Mouse (Mus musculus): ENCODE measurements around the gene Il10.
A peak's percentile ranks its signal among the peaks of the same experiment; 100 is the strongest.
"Not testable (repeated sequence)": the region's sequence is repeated elsewhere in the genome, so short reads cannot be mapped to it uniquely, and the experiment has no call there.

Gene Il10

DNA sequence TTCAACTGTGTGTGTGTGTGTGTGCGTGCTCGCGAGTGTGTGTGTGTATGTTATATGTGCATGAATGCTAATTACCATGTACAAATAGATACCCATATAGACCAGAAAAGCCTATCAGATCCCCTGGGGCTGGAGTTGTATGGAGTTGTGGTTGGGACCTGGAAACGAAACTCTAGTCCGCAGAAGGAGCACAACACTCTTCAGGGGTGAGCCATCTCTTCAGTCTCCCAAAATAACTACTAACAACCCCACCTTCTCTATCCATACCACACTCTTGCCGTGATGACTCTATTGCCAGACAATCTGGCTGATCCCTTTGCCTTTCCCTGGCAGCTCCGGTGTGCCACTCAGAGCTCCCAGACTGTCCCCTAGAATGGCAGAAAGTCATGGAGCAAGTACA, 3.8 kb upstream of the Il10 start:
- DNase-seq (ENCODE audit: extremely low spot score, low read depth, low spot score), result no peak

DNA sequence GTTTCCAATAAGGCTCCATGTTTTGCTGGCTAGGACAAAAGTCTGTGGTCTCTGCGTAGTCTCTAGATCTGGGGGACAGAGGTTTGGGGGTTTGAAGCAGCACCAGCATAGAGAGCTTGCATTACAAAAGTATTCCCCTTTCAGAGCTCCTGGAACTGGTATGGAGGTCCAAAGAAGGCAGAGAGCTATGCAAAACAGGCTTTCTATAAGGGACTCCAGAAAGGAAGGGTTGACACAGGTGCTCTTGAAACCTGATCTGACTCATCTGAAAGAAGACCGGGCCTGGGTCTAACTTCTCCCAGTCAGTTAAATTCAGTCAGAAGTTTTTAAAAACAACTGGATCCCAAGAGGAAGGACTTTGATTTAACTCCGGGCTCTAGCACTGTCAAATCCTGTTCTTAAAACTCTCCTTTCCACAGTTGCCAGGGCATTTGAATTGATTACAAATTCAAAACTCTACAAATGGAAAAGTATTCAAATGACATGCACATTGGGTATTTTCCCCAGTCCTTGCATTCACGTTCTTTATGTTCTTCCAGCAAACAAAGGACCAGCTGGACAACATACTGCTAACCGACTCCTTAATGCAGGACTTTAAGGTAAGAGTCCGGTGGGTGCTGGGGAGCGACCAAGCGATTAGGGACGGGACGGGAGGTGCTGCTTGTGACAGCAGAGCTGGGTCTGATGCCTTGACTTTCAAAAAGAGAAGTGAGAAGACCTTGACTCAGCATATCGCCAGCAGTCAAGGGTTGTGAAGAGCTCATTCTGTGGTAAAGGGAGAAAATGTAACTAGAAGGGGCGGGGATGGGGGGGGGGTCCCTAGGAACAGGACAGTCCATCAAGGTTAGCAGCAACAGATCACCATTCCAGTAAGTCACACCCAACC, 1.0 kb downstream of the Il10 start:
- DNase-seq (ENCODE audit: extremely low spot score, low read depth, low spot score), result no peak

DNA sequence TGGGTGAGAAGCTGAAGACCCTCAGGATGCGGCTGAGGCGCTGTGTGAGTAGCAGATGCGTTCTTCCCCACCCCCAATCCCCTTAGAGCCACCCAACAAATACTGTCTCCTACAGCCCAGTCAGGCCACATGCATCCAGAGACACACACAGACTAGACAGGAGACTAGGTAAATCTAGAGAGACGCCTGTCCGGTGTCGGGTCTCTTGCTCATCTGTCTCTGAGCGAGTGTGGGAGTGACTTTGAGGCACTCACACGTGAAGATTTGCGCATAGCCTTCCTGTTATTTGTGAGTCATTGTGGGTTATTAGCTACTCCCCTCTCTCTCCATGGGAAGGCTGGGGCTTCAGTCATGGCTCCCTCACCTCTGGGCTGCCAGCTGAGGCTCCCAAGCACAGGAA, 1.8 kb downstream of the Il10 start:
- no peak for DNase-seq (ENCODE audit: extremely low spot score, low read depth, low spot score)

DNA sequence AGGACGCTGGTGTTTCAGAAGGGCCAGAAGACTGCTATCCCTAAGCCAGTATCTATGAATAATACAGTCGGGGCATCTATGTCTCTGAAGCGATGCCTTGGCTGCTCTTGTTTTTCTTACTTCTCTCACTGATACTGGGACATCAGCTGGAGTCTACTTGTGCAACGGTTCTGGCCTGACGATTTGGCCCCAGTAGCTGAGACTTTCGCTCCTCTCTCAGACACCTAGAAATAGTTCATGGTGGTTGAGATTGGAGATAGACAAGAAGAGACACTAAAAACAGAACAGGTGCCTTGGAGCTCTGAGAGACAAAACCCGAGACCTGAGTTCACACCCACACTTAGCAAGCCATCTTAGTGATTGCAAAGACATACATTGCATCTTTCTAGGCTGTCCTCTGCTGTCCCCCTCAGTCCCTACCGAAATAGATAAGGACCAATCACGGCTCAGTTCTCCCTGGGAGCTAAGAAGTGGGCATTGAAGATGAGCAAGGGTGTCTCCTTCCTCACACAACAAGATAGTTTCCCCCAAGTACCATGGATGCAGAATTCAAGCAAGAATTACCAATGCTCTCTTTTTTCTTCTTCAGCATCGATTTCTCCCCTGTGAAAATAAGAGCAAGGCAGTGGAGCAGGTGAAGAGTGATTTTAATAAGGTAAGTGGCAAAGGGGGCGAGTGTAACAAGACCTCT, 2.4 kb downstream of the Il10 start:
- DNase-seq (ENCODE audit: extremely low spot score, low read depth, low spot score), result no peak

DNA sequence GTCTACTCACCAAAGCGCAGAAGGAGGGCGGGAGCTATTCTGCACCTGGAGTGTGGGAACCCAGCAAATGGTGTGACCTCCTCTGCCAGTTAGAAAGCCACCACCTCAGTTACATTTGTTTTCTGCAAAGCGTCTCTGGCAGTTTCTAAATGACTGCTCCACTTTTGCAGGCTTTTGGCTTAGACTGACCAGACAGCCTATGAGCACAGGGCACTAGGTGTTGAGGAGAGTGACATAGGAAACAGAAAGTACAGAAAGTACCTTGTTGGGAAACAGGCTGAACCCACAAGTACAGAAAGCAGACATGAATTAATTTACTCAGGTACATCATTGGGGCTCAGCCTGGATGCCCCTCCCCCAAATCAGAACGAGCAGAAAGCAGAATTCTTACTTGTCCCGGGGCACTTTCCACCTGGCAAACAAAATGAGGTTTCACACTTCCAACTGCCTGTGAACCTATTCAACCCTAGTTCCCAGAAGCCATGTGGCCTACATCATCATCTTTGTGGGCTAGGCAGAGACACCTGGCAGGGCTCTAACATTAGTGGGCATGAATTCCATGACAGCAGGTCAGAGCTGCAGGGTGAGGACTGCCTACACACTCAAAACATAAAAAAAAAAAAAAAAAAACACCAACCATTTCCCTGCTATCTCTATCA, 3.1 kb downstream of the Il10 start:
- DNase-seq (ENCODE audit: extremely low spot score, low read depth, low spot score), result no peak

DNA sequence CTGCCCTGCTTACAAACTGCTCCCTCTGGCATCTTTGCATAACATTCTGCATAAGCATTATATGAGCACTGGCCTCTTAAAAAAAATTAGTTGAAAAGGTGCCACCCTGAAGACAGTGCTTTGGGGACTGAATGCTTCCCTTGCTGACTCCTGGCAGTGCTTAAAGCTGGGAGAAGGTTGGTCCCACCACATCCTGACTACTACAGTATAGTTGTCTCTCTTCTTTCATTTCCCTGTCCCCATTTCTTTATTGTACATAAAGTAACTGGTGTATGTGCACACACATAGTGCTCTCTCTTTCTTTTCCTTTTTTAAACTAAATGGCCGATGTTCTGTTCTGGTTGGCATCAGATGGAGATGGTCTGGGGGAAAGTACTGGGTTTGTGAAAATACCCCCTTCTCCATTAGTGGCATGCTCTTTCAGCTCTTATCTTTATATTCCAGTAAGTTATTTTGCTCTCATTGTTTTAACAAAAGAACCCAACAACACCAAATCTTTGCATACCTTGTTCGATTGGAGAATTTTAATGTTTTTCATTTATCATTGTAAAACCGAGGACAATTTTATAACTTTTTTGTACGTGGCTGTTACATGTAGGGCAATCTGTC, 3.7 kb downstream of the Il10 start:
- DNase-seq (ENCODE audit: extremely low spot score, low read depth, low spot score), result not testable (repeated sequence)

DNA sequence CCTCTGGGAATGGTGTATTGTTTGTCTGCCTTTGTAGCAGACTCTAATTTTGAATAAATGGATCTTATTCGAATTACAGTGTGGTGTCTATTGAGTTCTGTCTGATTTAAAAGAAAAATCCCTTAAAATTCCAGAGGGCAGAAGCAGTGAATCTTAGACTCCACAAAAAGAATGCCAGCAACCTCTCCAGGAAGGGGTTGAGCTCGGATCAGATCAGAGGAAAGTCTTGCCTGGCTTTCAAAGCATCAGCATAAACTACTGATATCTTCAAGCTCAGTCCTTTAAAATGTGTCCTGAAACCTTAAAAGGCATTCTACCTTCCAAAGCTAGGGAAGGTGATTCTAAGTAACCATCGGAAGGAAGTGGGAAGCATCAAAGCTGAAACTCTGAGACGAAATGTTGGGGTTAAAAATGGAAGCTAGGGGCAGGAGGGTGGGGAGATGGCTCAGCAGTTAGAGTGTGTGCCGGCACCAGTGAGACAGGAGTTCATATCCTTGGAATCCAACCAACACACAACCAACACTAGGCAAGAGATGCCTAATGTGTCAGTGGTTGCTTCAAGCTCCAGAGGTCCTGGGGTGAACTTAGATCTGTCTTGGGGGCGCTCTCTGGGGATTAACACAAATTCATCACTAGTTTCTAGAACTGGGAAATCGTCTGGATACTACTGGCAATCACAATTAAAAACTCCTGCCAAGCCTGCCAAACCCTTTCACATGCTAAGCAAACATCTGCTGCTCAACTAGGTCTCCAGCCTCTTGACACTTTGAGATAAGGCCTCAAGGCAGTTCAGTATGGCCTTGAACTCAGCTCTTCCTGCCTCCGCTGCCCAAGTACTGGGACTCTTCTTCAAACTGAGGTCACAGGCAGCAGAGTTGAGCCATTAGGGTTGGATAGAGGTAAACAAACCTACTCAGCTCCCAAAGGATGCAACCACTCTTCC, 5.5 kb downstream of the Il10 start:
- DNase-seq (ENCODE audit: extremely low spot score, low read depth, low spot score), result no peak

DNA sequence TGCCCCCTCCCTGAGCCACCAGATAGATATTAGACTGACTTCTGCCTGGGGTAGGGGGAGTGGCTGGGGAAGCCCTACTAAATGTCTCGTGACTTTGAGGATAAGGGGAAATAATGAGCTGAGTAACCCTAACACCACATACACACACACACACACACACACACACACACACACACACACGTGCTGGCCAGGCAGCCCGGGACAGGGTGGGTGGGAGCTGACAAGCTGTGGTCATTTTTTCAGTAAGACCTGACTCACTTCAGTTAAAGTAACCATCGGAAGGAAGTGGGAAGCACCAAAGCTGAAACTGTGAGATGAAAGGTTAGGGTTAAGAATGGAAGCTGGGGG, 6.2 kb downstream of the Il10 start:
- no peak for DNase-seq (ENCODE audit: extremely low spot score, low read depth, low spot score)

DNA sequence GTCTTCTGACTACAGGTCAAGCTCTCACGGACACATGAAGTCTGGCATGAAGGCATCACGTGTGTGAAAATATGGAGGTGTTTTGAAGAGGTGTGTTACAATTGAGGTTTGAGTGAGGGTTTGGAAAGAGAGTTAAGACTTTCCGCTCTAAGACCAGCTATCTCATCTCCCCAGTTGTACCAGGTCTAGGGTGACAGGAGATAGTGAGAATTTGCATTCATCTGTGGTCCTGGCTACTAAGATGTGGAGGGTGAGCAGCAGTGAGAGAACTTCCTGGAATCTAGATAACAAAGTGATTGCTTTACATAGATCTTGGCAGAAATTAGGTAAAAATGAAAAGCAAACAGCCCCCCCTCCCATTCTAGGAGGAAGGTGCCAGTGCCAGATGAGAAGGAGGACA, 9.6 kb downstream of the Il10 start:
- DNase-seq (ENCODE audit: extremely low spot score, low read depth, low spot score), result no peak

DNA sequence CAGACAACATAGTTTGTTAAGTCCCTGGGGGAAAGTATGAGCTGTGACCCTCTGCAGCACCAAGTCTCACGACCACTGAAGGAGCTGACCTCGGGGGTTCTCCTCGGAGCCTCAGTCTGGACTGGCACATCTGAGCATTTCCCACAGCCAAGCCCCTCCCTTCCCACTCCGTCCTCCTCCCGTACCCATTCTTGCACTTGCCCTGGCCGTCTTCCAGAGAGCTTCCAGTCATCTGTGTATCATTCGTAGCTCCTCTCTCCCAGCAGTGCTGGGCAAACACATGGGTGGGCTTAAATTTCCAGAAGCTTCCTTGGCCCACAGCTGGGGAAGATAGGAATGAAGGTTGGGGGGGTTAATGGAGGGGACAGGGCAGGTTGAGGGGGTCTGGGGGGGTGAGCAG, 10.6 kb downstream of the Il10 start:
- DNase-seq (ENCODE audit: extremely low spot score, low read depth, low spot score), result no peak

DNA sequence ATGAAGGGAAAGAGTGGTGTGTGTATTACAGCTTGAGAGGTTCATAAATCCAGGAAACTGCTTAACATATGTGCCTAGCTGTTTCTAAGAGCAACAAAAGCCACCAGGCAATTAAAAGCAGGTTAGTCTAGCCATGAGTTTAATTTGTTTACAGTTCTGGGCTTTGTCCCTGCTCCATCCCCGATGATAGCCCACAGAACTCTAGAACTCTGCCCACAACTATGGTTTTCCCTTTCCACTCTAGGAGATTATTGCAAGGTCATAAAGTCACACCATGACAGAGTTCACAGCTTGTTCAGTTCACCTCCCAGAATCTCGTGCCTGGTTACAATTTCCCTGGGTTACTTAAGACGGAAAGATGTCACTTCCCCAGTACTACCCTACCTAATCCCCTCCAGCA, 11.6 kb downstream of the Il10 start:
- DNase-seq (ENCODE audit: extremely low spot score, low read depth, low spot score), result peak; percentile 52

DNA sequence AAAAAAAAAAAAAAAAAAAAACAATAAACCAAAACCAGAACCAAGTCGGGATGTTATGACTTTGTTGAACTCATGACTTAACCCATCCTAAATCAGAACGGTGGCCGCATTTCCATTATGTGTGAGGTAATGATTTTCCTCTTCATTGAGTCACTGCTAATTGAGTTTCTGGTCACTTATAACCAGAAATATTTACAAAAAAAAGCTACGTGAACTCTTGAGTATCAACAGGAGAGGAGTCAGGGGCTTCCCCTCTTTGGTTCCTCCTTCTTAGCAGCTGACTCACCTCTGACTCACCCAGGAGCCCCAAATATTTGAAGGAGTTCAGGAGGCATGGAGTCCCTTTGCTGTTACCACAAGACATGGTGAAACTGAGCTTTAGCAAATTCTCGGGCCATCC, 18.4 kb downstream of the Il10 start:
- DNase-seq (ENCODE audit: extremely low spot score, low read depth, low spot score), result no peak

DNA sequence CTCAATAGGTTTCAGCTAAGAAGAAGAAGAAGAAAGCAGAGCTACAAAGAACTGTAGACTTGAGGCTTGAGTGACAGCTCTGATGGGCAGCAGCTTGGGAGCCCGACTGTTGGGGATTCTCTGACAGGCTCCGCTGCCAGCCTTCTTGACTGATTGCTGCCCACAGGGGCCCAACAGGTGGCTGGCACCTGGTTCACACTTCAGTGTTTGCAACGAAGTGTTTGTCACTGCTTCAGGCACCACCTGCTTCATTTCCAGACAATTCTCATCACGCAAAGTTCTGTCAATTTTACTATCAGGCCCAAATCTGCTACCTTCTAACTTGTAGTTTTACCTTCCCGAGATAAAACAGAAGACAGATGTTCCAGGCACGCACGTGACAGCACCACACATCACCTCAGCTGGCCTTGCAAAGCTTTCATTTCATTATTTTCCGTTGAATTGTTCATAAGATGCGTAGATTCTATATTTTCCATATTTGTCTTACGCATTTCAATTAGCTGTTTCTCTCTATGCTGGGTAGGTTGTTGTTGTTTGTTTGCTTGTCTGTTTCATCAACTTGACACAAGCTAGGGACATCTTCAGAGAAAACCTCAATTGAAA, 18.9 kb downstream of the Il10 start:
- no peak for DNase-seq (ENCODE audit: extremely low spot score, low read depth, low spot score)

DNA sequence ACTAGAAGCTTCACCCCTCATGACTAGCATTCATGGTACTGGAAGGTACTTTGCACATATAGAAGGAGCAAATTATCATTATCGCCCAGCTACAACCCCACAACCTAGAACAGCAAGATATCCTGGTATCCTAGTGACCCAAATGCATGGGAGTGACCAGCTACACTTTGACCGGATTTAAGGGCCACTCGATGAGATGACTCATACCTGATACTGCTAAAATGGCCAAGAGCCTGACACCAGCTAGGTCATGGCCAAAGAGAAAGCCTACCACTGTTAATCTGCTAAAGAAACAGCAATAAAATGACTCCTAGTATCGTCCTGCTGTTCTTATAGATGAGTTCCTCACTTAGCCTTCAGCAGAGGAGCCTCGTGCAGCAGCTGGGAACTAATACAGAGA, 19.8 kb downstream of the Il10 start:
- no peak for DNase-seq (ENCODE audit: extremely low spot score, low read depth, low spot score)

DNA sequence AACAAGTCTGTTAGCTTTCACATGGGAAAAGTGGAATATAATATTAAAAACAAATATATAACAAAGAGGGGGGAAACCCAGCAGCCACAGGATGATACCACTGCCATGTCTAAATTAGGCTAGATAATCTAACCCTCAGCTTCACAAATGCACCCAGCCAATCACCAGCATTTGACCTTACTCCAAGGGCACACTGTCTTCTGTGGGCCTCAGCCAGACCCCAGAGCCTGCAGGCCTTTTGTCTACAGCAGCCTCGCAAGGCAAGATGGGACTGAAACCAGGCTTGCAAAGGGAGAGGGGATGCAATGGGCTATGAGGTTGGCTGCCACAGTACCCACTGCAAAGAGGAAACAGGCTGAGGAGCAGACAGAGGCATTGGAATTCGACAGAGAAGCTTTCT, 22.6 kb downstream of the Il10 start:
- DNase-seq (ENCODE audit: extremely low spot score, low read depth, low spot score), result no peak

DNA sequence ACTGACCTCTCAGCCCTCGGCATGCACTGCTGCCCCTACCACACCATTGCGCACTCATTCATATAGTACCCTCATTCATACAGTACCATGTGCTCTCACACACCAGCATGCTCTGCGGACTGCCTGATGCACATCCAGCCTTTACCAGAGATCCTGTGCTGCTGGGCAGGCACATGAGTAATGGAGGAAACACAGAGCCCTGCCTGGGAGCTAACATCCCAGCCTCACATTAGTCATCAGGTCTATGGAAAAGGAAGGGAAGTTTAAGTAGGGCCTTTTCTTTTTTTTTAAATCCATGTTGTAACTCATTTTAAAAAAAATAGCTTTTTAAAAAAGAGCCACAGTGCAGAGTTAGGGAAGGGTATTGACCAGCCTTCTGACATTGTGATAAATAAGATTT, 23.1 kb downstream of the Il10 start:
- DNase-seq (ENCODE audit: extremely low spot score, low read depth, low spot score), result no peak

DNA sequence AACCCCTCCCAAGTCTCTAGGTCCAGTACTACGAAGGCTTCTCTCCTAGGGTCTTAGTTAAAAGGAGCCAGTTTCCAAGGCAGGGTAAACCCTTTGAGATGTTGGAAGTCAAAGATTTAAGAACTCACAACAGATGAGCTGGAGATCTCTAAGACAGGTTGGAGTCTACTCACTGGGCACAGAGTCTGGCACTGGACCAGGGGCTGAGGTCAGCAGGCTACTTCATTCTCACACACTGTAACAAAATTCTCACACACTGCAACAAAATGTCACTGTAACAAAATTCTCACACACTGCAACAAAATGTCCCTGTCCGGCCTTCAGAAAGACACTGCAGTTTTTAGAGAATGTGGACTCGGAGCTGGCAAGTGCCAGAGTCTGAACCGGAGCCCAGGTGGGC, 24.0 kb downstream of the Il10 start:
- no peak for DNase-seq (ENCODE audit: extremely low spot score, low read depth, low spot score)

DNA sequence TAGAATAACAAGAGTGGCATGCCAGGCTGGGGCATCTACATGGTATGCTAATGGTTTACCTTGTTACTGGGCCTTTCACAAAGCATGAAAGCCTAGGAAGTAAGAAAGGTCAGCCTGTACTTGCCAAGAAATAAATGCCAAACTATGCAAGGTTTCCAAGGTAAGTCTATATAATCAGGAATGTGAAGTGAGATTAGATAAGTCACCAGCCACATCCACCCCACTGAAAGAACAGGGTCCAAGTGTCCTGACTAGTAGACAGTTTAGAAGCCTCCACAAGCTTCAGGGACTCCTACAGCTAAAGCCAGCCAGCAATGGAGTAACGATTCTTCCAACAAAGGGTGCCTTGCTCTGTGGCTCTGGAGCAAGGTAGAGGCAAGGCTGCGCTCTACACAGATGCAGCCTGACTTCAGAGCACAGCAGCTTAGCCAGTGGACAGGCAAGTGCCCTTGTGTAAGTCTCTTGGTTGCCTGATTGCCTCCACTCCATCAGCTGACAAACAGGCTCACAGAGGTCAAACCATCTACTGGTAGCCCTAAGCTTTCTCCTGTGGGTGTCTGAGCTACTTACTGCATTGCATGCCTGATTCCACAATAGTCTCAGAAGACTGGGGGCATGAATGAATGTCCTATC, 26.2 kb downstream of the Il10 start:
- no peak for DNase-seq (ENCODE audit: extremely low spot score, low read depth, low spot score)

DNA sequence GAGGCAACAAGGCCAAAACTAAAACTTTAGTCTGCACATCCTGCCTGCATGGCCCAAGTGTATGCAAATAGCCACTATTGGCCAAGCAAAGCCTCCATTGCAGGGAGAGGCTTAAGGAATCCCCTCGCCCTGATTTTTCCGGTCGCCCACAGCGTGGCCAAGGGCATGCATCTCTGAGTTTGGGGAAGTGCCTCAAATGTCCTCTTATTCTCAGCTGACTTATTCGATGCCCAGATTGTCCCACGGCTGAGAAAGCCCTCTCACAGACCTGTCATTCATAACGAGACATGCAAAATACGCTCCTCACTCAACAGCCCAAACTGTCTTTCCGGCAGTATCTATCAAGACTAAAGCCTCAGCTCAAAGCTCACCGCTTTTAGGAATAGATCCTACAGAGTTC, 27.0 kb downstream of the Il10 start:
- DNase-seq (ENCODE audit: extremely low spot score, low read depth, low spot score), result no peak
